ENCODE assay signal across 23 mouse cellular contexts in genomic region chr9:47652203-47652602, GRCm38 (mm10).
DNase-seq lines count a peak whose midpoint lies in the region; ATAC-seq and TF ChIP-seq lines count a peak whose summit lies in the region.
"Had no signal": no experiment of that assay in that cellular context is flagged by ENCODE, and none has a peak within 500 bp of the region (broad histone marks: within the 10 kb centered on the region; RNA-seq: fewer than 3 reads in every experiment).

No protein-coding gene starts in this region.

- no peak overlapping the region for H3K4me2 ChIP-seq in intestine, postnatal 0 days (replicated peaks; ENCODE audit: low read depth)
- H3K4me2 ChIP-seq: embryonic facial prominence, embryonic 12.5 days; embryonic facial prominence, embryonic 15.5 days; heart, embryonic 13.5 days; hindbrain, embryonic 12.5 days; hindbrain, embryonic 15.5 days; intestine, embryonic 15.5 days had no signal

- H3K4me3 ChIP-seq in macrophage (ENCODE audit: inconsistent target) = no peak overlapping the region
- no peak overlapping the region for H3K4me3 ChIP-seq in intestine, postnatal 0 days (ENCODE audit: low read depth, low read length)
- H3K4me3 ChIP-seq: embryonic facial prominence, embryonic 12.5 days; embryonic facial prominence, embryonic 15.5 days; heart, adult 2 months; heart, embryonic 10.5 days; heart, embryonic 13.5 days; hindbrain, embryonic 12.5 days; hindbrain, embryonic 15.5 days; intestine, embryonic 15.5 days had no signal

- peak overlapping the region; percentile 65 for H3K27ac ChIP-seq in macrophage
- no peak overlapping the region for H3K27ac ChIP-seq in intestine, postnatal 0 days (ENCODE audit: low read depth, low read length)
- H3K27ac ChIP-seq: embryonic facial prominence, embryonic 12.5 days; embryonic facial prominence, embryonic 15.5 days; heart, adult 2 months; heart, embryonic 10.5 days; heart, embryonic 13.5 days; hindbrain, embryonic 12.5 days; hindbrain, embryonic 15.5 days; intestine, embryonic 15.5 days had no signal

- H3K36me3 ChIP-seq in macrophage (ENCODE audit: inconsistent target) = no peaks in the 10 kb centered on the region
- no peaks in the 10 kb centered on the region for H3K36me3 ChIP-seq in intestine, postnatal 0 days (ENCODE audit: control insufficient read depth, insufficient read depth)
- H3K36me3 ChIP-seq: embryonic facial prominence, embryonic 12.5 days; embryonic facial prominence, embryonic 15.5 days; heart, embryonic 10.5 days; heart, embryonic 13.5 days; hindbrain, embryonic 12.5 days; hindbrain, embryonic 15.5 days; intestine, embryonic 15.5 days had no signal

- H3K9ac ChIP-seq in intestine, postnatal 0 days (ENCODE audit: low read depth, low read length) = no peak overlapping the region
- H3K9ac ChIP-seq: embryonic facial prominence, embryonic 12.5 days; embryonic facial prominence, embryonic 15.5 days; heart, embryonic 13.5 days; hindbrain, embryonic 12.5 days; hindbrain, embryonic 15.5 days; intestine, embryonic 15.5 days had no signal

- peak; percentile 76 for DNase-seq in heart, adult 11 months
- no peak for DNase-seq in heart, postnatal 4 days
- DNase-seq in right cerebral cortex, adult 18-20 months = peak; percentile 32
- no peak for DNase-seq in right cerebral cortex, postnatal 25 days
- DNase-seq: adrenal gland, adult 2 months; adrenal gland, postnatal 14 days; cerebellum, adult 11 months; cerebellum, adult 2 months; cerebellum, adult 9-11 months; cerebellum, postnatal 25 days; gastrocnemius, postnatal 25 days; heart, postnatal 14 days had no signal

- no peak for ATAC-seq in intestine, postnatal 0 days
- ATAC-seq: CD4-positive, CD25-positive, alpha-beta regulatory T cell, adult 4 months; intestine, embryonic 15.5 days had no signal

- H3K4me1 ChIP-seq in intestine, postnatal 0 days (replicated peaks; ENCODE audit: control insufficient read depth, insufficient read depth, low read length) = no peaks in the 10 kb centered on the region
- H3K4me1 ChIP-seq: intestine, embryonic 15.5 days had no signal

- H3K27me3 ChIP-seq in intestine, postnatal 0 days (replicated peaks; ENCODE audit: control insufficient read depth, insufficient read depth, low read length) = no peaks in the 10 kb centered on the region
- H3K27me3 ChIP-seq: embryonic facial prominence, embryonic 12.5 days; embryonic facial prominence, embryonic 15.5 days; heart, embryonic 13.5 days; hindbrain, embryonic 12.5 days; hindbrain, embryonic 15.5 days; intestine, embryonic 15.5 days had no signal

- TF ChIP-seq CTCF in intestine, postnatal 0 days (IDR thresholded peaks at IDR 0.05; ENCODE audit: low read depth) = no peak

- no peaks in the 10 kb centered on the region for H3K9me3 ChIP-seq in intestine, postnatal 0 days (ENCODE audit: control insufficient read depth)
- H3K9me3 ChIP-seq: embryonic facial prominence, embryonic 12.5 days; embryonic facial prominence, embryonic 15.5 days; heart, embryonic 10.5 days; heart, embryonic 13.5 days; hindbrain, embryonic 12.5 days; hindbrain, embryonic 15.5 days; intestine, embryonic 15.5 days had no signal

- 88% methylated on average over 5 of the region's 5 CpGs for whole genome bisulfite sequencing in macrophage (ENCODE audit: missing documents)
- 79% methylated on average over 5 of the region's 5 CpGs for WGBS in intestine, postnatal 0 days

- peaks cover 48% of the 10 kb centered on the region for H3K79me2 ChIP-seq in macrophage (ENCODE audit: inconsistent target)

Comparison
In these comparisons a context has a peak if more than half of its experiments do, and no peak if none do; other contexts are left out.
1. DNase-seq: peak in heart, adult 11 months (single experiment) and right cerebral cortex, adult 18-20 months (single experiment); none in heart, postnatal 4 days (single experiment) and right cerebral cortex, postnatal 25 days (single experiment).